Mouse (Mus musculus): Measurements from ENCODE around the gene Fam71a. TPM values are rescaled to one million over a fixed set of nuclear protein-coding genes. Genes with fewer than 3 reads are reported as not detected.
A peak's percentile ranks its signal among the peaks of the same experiment; 100 is the strongest.

Gene Fam71a
- polyA plus RNA-seq, 1 experiment from 2014 or later = not detected

DNA sequence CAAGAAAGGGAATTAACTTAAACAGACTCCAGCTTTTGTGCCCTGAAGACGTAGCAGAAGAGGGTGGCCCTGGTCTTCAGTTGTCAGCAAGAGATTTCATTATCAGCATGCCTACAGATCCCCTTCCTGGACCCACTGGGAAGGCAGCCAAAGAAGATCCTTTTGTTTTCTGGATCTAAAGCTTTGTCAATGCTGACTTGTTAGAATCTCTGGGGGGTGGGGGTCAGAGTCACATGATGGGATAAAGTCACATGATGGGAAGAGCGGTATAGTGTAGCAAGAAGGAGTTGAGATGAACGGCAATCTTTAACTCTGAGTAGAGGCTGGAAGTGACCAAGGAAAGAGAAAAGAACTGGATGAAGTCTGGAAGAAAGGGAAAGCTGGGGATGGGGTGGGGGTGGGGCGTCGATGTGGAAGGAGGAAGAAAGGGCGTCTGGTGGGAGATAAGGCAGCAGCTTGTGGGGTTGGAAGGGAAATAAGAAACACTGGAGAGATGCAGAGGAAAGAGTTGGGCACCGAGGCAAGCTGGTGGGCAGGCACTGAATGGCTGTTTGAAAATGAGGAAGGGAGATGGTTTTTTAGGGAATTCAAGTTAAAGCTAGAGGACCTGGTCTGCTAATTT is 25.6 kb downstream of the Fam71a start:
- Histone ChIP-seq H3K9ac (ENCODE audit: low read depth, low read length) (no peak overlapping the region), H3K4me2 (ENCODE audit: low read depth, low read length) (no peak overlapping the region), H3K36me3 (ENCODE audit: control insufficient read depth, insufficient read depth, low read length) (no peaks in the 10 kb centered on the region), H3K9me3 (ENCODE audit: control insufficient read depth, low read length) (no peaks in the 10 kb centered on the region), H3K4me3 (ENCODE audit: low read depth, low read length) (no peak overlapping the region), H3K27me3 (replicated peaks; ENCODE audit: control insufficient read depth, insufficient read depth, low read length) (no peaks in the 10 kb centered on the region), H3K27ac (replicated peaks; ENCODE audit: low read depth, low read length) (no peak overlapping the region), H3K4me1 (ENCODE audit: control insufficient read depth, insufficient read depth, low read length) (no peaks in the 10 kb centered on the region)
- 64% methylated on average over 7 of the region's 7 CpGs for WGBS
- ATAC-seq (ENCODE audit: low read depth) (no peak), DNase-seq (ENCODE audit: low spot score) (no peak)

DNA sequence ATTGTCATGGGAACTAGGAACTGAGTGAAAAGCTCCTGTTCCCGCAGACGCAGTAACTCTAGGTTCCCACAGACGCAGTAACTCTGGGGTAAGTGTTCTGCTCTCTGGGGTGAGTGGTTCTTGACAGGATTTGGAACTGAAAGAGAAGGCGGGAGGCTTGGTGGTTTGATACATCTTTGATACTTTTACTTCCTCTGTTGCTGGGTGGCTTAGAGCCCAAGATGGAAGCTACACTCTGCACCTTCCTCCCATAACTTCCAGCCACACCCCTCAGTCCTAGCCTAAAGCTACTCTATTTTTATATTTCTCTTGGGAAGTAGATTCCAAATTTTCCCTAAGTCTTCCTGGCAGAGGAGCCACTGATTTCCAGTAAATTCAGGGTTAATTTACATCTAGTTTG is 26.2 kb downstream of the Fam71a start:
- Histone ChIP-seq H3K4me1 (ENCODE audit: control insufficient read depth, insufficient read depth, low read length) (no peaks in the 10 kb centered on the region), H3K27me3 (replicated peaks; ENCODE audit: control insufficient read depth, insufficient read depth, low read length) (no peaks in the 10 kb centered on the region), H3K4me3 (ENCODE audit: low read depth, low read length) (no peak overlapping the region), H3K9ac (ENCODE audit: low read depth, low read length) (no peak overlapping the region), H3K27ac (replicated peaks; ENCODE audit: low read depth, low read length) (no peak overlapping the region), H3K36me3 (ENCODE audit: control insufficient read depth, insufficient read depth, low read length) (no peaks in the 10 kb centered on the region), H3K4me2 (ENCODE audit: low read depth, low read length) (no peak overlapping the region), H3K9me3 (ENCODE audit: control insufficient read depth, low read length) (no peaks in the 10 kb centered on the region)
- DNase-seq (ENCODE audit: low spot score) (no peak), ATAC-seq (ENCODE audit: low read depth) (no peak)
- 91% methylated on average over 4 of the region's 4 CpGs for WGBS

DNA sequence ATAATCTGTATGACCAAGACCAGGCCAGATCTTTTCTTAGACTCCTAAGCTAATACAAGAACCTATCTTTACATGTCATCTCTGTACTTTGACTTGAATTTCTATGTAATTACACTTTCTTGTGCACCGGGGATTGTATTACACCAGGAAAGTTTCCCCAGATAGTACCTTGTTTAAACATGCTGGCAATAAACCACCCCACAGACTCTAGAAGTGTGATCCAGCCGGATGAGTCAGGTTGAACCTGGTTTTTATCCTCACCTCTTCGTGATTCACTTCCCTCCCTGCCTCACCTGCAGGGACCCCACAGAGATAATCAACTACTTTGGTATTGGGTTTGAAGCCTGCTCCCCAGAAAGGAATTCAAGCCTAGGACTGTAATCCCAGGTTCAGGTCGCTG is 29.2 kb downstream of the Fam71a start:
- no peaks in the 10 kb centered on the region for H3K4me1 ChIP-seq (ENCODE audit: control insufficient read depth, insufficient read depth, low read length)
- H3K27ac ChIP-seq (replicated peaks; ENCODE audit: low read depth, low read length) = no peak overlapping the region
- no peak overlapping the region for H3K4me3 ChIP-seq (ENCODE audit: low read depth, low read length)
- no peak overlapping the region for H3K4me2 ChIP-seq (ENCODE audit: low read depth, low read length)
- H3K9me3 ChIP-seq (ENCODE audit: control insufficient read depth, low read length) = no peaks in the 10 kb centered on the region
- ATAC-seq (ENCODE audit: low read depth) (no peak), DNase-seq (ENCODE audit: low spot score) (peak; percentile 39)
- H3K36me3 ChIP-seq (ENCODE audit: control insufficient read depth, insufficient read depth, low read length) = no peaks in the 10 kb centered on the region
- H3K27me3 ChIP-seq (replicated peaks; ENCODE audit: control insufficient read depth, insufficient read depth, low read length) = no peaks in the 10 kb centered on the region
- 41% methylated on average over 4 of the region's 4 CpGs for WGBS
- H3K9ac ChIP-seq (ENCODE audit: low read depth, low read length) = no peak overlapping the region

DNA sequence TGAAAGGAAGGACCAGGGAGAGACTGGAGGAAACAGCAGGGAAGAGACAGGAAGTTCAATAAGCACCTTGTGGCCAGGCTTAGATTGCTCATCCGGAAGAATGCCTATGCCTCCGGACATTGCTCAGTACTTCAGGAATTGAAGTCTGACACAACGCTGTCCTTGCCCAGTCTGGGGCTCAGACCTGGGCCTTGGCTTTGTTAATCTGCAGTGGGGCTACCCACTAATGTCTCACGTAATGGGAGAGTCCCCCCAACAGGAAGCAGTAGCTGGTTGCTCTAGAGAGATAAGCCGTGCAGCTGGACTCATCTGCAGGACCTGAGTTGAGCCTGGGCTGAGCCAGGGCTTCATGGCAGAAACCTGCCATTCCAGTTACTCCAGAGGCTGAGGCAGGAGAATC is 31.7 kb downstream of the Fam71a start:
- H3K9ac ChIP-seq (ENCODE audit: low read depth, low read length) = no peak overlapping the region
- H3K9me3 ChIP-seq (ENCODE audit: control insufficient read depth, low read length) = peaks cover 11% of the 10 kb centered on the region; the same call in 1 of the 2 replicates
- H3K36me3 ChIP-seq (ENCODE audit: control insufficient read depth, insufficient read depth, low read length) = no peaks in the 10 kb centered on the region
- DNase-seq (ENCODE audit: low spot score) (no peak), ATAC-seq (ENCODE audit: low read depth) (no peak)
- no peak overlapping the region for H3K4me3 ChIP-seq (ENCODE audit: low read depth, low read length)
- no peaks in the 10 kb centered on the region for H3K4me1 ChIP-seq (ENCODE audit: control insufficient read depth, insufficient read depth, low read length)
- no peak overlapping the region for H3K27ac ChIP-seq (replicated peaks; ENCODE audit: low read depth, low read length)
- no peaks in the 10 kb centered on the region for H3K27me3 ChIP-seq (replicated peaks; ENCODE audit: control insufficient read depth, insufficient read depth, low read length)
- no peak overlapping the region for H3K4me2 ChIP-seq (ENCODE audit: low read depth, low read length)
- WGBS = 65% methylated on average over 5 of the region's 5 CpGs

DNA sequence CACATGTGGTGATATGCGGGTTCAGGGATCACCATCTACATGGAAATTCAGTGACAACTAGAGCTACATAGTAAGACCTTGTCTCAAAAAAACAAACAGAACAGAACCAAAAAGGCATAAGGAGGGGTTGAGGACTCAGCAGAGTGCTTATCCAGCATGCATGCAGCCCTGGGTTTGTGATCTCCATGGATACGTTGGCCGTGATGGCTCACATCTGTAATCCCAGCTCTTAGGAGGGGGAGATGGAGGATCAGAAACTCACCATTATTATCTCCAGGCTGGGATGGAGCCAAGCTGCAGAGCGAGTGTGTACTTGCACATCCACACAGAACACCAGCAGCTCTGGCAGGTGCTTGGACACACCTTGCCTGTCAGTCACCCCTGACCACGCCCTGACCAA is 32.4 kb downstream of the Fam71a start:
- no peak overlapping the region for H3K4me2 ChIP-seq (ENCODE audit: low read depth, low read length)

DNA sequence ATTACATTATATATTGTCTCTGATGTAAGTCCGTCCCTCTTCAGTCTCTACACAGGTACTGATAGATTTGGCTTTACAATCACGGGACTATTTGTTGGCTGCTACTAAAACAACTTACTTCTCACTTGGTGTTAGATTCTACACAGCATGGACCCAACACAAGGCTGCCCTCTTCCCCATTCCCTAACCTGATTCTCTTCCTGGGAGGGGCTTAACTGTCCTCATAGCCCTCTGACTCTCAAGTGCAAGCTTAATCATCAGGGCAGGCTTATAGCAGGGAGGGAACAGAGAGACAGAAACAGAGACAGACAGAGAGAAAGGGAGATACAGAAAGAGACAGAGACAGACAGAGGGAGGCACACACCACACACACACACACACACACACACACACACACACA is 32.9 kb downstream of the Fam71a start:
- Histone ChIP-seq H3K9ac (ENCODE audit: low read depth, low read length) (no peak overlapping the region), H3K9me3 (ENCODE audit: control insufficient read depth, low read length) (peaks cover 11% of the 10 kb centered on the region; the same call in 1 of the 2 replicates), H3K27ac (replicated peaks; ENCODE audit: low read depth, low read length) (no peak overlapping the region), H3K4me3 (ENCODE audit: low read depth, low read length) (no peak overlapping the region), H3K27me3 (replicated peaks; ENCODE audit: control insufficient read depth, insufficient read depth, low read length) (no peaks in the 10 kb centered on the region), H3K4me2 (ENCODE audit: low read depth, low read length) (no peak overlapping the region), H3K36me3 (ENCODE audit: control insufficient read depth, insufficient read depth, low read length) (no peaks in the 10 kb centered on the region), H3K4me1 (ENCODE audit: control insufficient read depth, insufficient read depth, low read length) (no peaks in the 10 kb centered on the region)
- DNase-seq (ENCODE audit: low spot score) = no peak
- no peak for ATAC-seq (ENCODE audit: low read depth)
- WGBS = 96% methylated on average over 2 of the region's 2 CpGs

More for the DNA sequence above, 32.4 kb downstream of the Fam71a start:
- Histone ChIP-seq H3K27ac (replicated peaks; ENCODE audit: low read depth, low read length) (no peak overlapping the region), H3K9ac (ENCODE audit: low read depth, low read length) (no peak overlapping the region), H3K27me3 (replicated peaks; ENCODE audit: control insufficient read depth, insufficient read depth, low read length) (no peaks in the 10 kb centered on the region), H3K4me1 (ENCODE audit: control insufficient read depth, insufficient read depth, low read length) (no peaks in the 10 kb centered on the region), H3K4me3 (ENCODE audit: low read depth, low read length) (no peak overlapping the region), H3K36me3 (ENCODE audit: control insufficient read depth, insufficient read depth, low read length) (no peaks in the 10 kb centered on the region), H3K9me3 (ENCODE audit: control insufficient read depth, low read length) (peaks cover 11% of the 10 kb centered on the region; the same call in 1 of the 2 replicates)
- 0 out of 2 replicates have a peak, but pooled peaks have one; percentile 33 for ATAC-seq (ENCODE audit: low read depth)
- peak; percentile 43 for DNase-seq (ENCODE audit: low spot score)
- WGBS = 54% methylated on average over 5 of the region's 5 CpGs

DNA sequence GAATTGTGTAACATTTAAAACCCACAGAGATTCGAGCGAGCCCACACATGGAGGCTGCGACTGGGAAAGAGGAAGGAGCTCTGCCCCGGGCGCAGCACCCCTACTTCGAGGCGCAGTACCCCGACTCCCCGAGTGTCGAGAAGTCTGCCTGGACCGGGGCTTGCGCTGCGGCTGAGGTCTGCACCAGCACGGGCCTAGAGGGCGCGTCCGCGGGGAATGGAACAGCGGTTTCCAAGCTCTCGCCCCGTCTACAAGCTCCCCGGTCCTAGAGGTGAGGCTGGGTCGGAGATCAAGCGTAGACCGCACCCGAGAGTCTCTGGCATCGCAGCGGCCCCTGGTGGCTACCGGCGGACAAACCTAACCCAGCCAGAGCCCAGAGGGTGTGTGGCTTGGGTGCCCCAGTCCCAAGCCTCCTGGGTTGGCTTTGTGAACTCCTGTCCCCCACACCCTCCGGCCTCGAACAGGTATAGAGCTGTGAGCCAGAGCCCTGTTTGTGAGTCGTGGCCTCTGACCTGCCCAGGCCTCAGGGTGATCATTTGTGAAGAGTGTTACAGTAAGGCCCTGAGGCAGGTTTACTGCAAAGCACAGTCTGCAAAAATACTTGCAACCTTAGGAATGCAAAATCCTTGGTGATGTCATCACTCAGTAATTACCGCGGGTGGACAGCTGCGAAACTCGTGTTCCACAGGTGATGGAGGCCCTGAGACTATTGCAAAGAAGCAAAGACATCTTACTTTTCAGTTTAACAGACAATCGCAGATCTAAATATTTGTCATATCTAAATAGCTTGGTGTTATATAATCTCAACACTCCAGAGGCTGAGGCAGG is 38.6 kb downstream of the Fam71a start:
- Histone ChIP-seq H3K4me3 (ENCODE audit: low read depth, low read length) (peak overlapping the region; percentile 37), H3K36me3 (ENCODE audit: control insufficient read depth, insufficient read depth, low read length) (no peaks in the 10 kb centered on the region), H3K9me3 (ENCODE audit: control insufficient read depth, low read length) (peaks cover 11% of the 10 kb centered on the region; the same call in 1 of the 2 replicates), H3K27ac (replicated peaks; ENCODE audit: low read depth, low read length) (no peak overlapping the region), H3K4me2 (ENCODE audit: low read depth, low read length) (peak overlapping the region; percentile 68), H3K4me1 (ENCODE audit: control insufficient read depth, insufficient read depth, low read length) (0 out of 2 replicates have a peak, but pooled peaks cover 3% of the 10 kb centered on the region), H3K9ac (ENCODE audit: low read depth, low read length) (peak overlapping the region; percentile 51), H3K27me3 (replicated peaks; ENCODE audit: control insufficient read depth, insufficient read depth, low read length) (0 out of 2 replicates have a peak, but pooled peaks cover 4% of the 10 kb centered on the region)
- ATAC-seq (ENCODE audit: low read depth) (peak; percentile 91), DNase-seq (ENCODE audit: low spot score) (peak; percentile 57)
- 16% methylated on average over 35 of the region's 38 CpGs for WGBS

DNA sequence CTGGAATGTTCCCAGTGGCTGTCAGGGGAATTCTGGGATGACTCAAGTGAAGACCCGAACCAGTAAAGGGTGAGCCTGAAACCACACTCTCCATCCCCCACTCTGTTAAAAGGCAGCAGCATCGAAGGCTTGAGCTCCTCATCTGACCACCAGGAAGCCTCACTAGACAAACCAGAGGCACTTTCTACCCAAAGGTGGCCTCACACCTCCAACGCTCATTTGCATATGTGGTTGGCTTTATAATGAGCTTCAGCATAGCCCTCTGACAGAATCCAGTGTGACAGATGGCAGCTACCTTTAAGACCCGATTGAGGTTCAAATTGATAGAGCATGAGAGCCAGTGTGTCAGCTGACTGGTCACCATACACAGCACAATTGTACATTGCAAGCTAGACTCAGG is 40.3 kb downstream of the Fam71a start:
- Histone ChIP-seq H3K36me3 (ENCODE audit: control insufficient read depth, insufficient read depth, low read length) (no peaks in the 10 kb centered on the region), H3K4me1 (ENCODE audit: control insufficient read depth, insufficient read depth, low read length) (0 out of 2 replicates have a peak, but pooled peaks cover 3% of the 10 kb centered on the region), H3K4me3 (ENCODE audit: low read depth, low read length) (no peak overlapping the region), H3K9ac (ENCODE audit: low read depth, low read length) (no peak overlapping the region), H3K27ac (replicated peaks; ENCODE audit: low read depth, low read length) (no peak overlapping the region), H3K9me3 (ENCODE audit: control insufficient read depth, low read length) (peaks cover under 1% of the 10 kb centered on the region; the same call in 1 of the 2 replicates), H3K27me3 (replicated peaks; ENCODE audit: control insufficient read depth, insufficient read depth, low read length) (0 out of 2 replicates have a peak, but pooled peaks cover 4% of the 10 kb centered on the region), H3K4me2 (ENCODE audit: low read depth, low read length) (no peak overlapping the region)
- 65% methylated on average over 4 of the region's 4 CpGs for WGBS
- DNase-seq (ENCODE audit: low spot score) = no peak
- ATAC-seq (ENCODE audit: low read depth) = no peak
